Mouse (Mus musculus): ENCODE measurements around the gene Mkrn2os.

DNA sequence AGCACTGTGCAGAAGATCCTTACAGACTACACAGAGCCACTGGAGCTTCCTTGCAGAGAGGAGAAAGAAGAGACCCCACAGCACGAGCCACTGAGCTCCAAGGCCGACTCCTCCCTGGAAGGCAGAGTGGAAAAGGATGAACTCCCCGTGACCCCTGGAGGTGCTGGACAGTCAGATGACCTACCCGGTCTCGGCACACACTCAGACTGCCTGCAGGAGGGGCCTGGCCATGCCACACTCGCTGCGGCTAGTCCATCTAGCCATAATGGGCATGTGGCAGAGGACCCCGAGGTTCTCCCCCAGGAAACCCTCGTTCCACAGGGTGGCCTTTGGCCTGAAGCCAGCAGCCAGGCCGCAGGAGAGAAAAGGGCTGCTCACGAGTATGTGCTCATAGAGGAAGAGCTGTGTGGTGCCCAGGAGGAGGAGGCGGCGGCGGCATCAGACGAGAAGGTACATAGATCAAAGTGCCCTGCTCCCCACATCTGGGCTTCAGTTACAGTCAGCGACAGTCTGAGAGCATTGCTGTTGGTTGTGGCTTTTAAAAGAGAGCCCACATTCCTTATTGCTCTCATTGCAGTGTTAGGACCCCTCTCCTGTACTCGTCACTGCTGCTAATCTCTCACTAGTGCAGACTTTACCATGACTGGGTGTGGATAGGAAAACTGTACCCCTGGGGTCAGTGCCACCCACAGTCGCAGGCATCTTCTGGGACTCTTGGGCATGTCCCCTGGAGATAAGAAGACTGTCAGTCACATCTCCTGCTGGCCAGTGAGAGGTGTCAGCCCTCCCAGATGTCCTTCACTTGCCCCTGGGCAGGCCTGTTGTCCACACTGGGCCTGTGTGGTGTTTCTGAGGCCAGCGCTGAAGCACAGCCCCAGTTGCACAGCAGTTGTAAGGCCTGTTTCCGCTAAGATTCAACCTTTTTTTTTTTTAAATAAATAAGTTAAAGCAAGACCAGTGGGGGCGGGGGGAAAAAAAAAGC is 32.4 kb downstream of the Mkrn2os start:
- TF ChIP-seq CTCF (IDR thresholded peaks at IDR 0.05; ENCODE audit: low read depth) (no peak), EP300 (optimal IDR thresholded peaks at IDR 0.05) (no peak)

All from stomach, postnatal 0 days (tissue).